Mouse (Mus musculus): ENCODE results near the gene Ldb2. TPM values are rescaled to one million over a fixed set of nuclear protein-coding genes. Genes with fewer than 3 reads are reported as not detected.

The Ldb2 gene
- total RNA-seq (2015) = not detected in 2 replicates
- not detected in 2 replicates for total RNA-seq (2017)

GRCm38 (mm10) chr5:44799053-44799860 lies at the start of gene Ldb2:
TSS of gene Ldb2 (minus strand) at chr5:44799680.
- ATAC-seq (replicated peaks; ENCODE audit: poor library complexity) = peak; percentile 42; the same call in 1 of the 2 replicates

GRCm38 (mm10) chr5:44831287-44831686 lies 31.8 kb upstream of the Ldb2 start:
- ATAC-seq (replicated peaks; ENCODE audit: poor library complexity) = peak; percentile 88

- ATAC-seq (replicated peaks; ENCODE audit: poor library complexity) = no peak
These were observed 16.0 kb upstream of the Ldb2 start for GRCm38 (mm10) chr5:44815506-44815905.

- no peak for ATAC-seq (replicated peaks; ENCODE audit: poor library complexity)
These were observed 6.5 kb upstream of the Ldb2 start for GRCm38 (mm10) chr5:44805960-44806359.

- ATAC-seq (replicated peaks; ENCODE audit: poor library complexity) = no peak
These were observed 1.6 kb upstream of the Ldb2 start for GRCm38 (mm10) chr5:44801100-44801499.

- no peak for ATAC-seq (replicated peaks; ENCODE audit: poor library complexity)
These were observed 381 bp upstream of the Ldb2 start for GRCm38 (mm10) chr5:44799861-44800260.

- ATAC-seq (replicated peaks; ENCODE audit: poor library complexity) = no peak
These were observed 987 bp downstream of the Ldb2 start for GRCm38 (mm10) chr5:44798493-44798892.

GRCm38 (mm10) chr5:44798056-44798455 lies 1.4 kb downstream of the Ldb2 start:
- ATAC-seq (replicated peaks; ENCODE audit: poor library complexity) = no peak

- ATAC-seq (replicated peaks; ENCODE audit: poor library complexity) = no peak
These were observed 14.9 kb downstream of the Ldb2 start for GRCm38 (mm10) chr5:44784591-44784990.

- ATAC-seq (replicated peaks; ENCODE audit: poor library complexity) = no peak
These were observed 20.1 kb downstream of the Ldb2 start for GRCm38 (mm10) chr5:44779340-44779739.

- ATAC-seq (replicated peaks; ENCODE audit: poor library complexity) = no peak
These were observed 31.0 kb downstream of the Ldb2 start for GRCm38 (mm10) chr5:44768472-44768871.

- ATAC-seq (replicated peaks; ENCODE audit: poor library complexity) = no peak
These were observed 34.6 kb downstream of the Ldb2 start for GRCm38 (mm10) chr5:44764911-44765310.

- no peak for ATAC-seq (replicated peaks; ENCODE audit: poor library complexity)
These were observed 40.3 kb downstream of the Ldb2 start for GRCm38 (mm10) chr5:44759178-44759577.

GRCm38 (mm10) chr5:44754156-44754910 lies 45.1 kb downstream of the Ldb2 start:
- no peak for ATAC-seq (replicated peaks; ENCODE audit: poor library complexity)

- no peak for ATAC-seq (replicated peaks; ENCODE audit: poor library complexity)
These were observed 53.8 kb downstream of the Ldb2 start for GRCm38 (mm10) chr5:44745706-44746105.

GRCm38 (mm10) chr5:44736366-44736765 lies 63.1 kb downstream of the Ldb2 start:
- ATAC-seq (replicated peaks; ENCODE audit: poor library complexity) = no peak

GRCm38 (mm10) chr5:44734131-44734723 lies 65.3 kb downstream of the Ldb2 start:
- ATAC-seq (replicated peaks; ENCODE audit: poor library complexity) = no peak

- peak; percentile 46; the same call in 1 of the 2 replicates for ATAC-seq (replicated peaks; ENCODE audit: poor library complexity)
These were observed 69.7 kb downstream of the Ldb2 start for GRCm38 (mm10) chr5:44729646-44730310.

- no peak for ATAC-seq (replicated peaks; ENCODE audit: poor library complexity)
These were observed 71.5 kb downstream of the Ldb2 start for GRCm38 (mm10) chr5:44727995-44728394.

GRCm38 (mm10) chr5:44726546-44727476 lies 72.7 kb downstream of the Ldb2 start:
- peak; percentile 46 for ATAC-seq (replicated peaks; ENCODE audit: poor library complexity)
